Mouse (Mus musculus) megakaryocyte progenitor cell, adult 5-6 weeks (primary cell): Measurements from ENCODE around the gene 9230102O04Rik. TPM values are rescaled to one million over a fixed set of nuclear protein-coding genes. Genes with fewer than 3 reads are reported as not detected.
A peak's percentile ranks its signal among the peaks of the same experiment; 100 is the strongest.

Source experiments
- ATAC-seq: replicated peaks from 2 replicates; pipeline ENCODE4 v1.8.0; 2016; ENCODE audit warnings: mild to moderate bottlenecking, moderate TSS enrichment, inconsistent platforms; ENCODE audit not compliant: poor library complexity
- total RNA-seq, 2 experiments: library from RNA; stranded (forward) in 1 of 2; stranded (reverse) in 1 of 2; fragments of 157-497, 149-512 nt in 1 of 2; fragments of 200-1000 nt in 1 of 2; gene quantifications; 2 replicates each; pipeline versions ENCODE4 v1.2.3 to v1.2.4; 2015 to 2017

The 9230102O04Rik gene
- total RNA-seq (2015): not detected in 2 replicates
- total RNA-seq (2017): not detected in 2 replicates

GRCm38 (mm10) chr2:9888913-9889650 lies at the start of gene 9230102O04Rik:
9230102O04Rik (minus strand) TSS chr2:9889540.
- ATAC-seq: peak; percentile 79

GRCm38 (mm10) chr2:9935965-9936364 lies 46.6 kb upstream of the 9230102O04Rik start:
- ATAC-seq: no peak

- ATAC-seq: no peak
Observed at GRCm38 (mm10) chr2:9926905-9927283, 37.6 kb upstream of the 9230102O04Rik start.

- peak; percentile 60 for ATAC-seq
Observed at GRCm38 (mm10) chr2:9926194-9926904, 37.0 kb upstream of the 9230102O04Rik start.

- no peak for ATAC-seq
Observed at GRCm38 (mm10) chr2:9918691-9919471, 29.5 kb upstream of the 9230102O04Rik start.

GRCm38 (mm10) chr2:9917602-9918001 lies 28.3 kb upstream of the 9230102O04Rik start:
- ATAC-seq: no peak

- ATAC-seq: peak; percentile 68
Observed at GRCm38 (mm10) chr2:9905995-9906394, 16.7 kb upstream of the 9230102O04Rik start.

- peak; percentile 30; the same call in 1 of the 2 replicates for ATAC-seq
Observed at GRCm38 (mm10) chr2:9903854-9904560, 14.7 kb upstream of the 9230102O04Rik start.

GRCm38 (mm10) chr2:9897846-9898245 lies 8.5 kb upstream of the 9230102O04Rik start:
- ATAC-seq: no peak

- 0 out of 2 replicates have a peak, but pooled peaks have one; percentile 23 for ATAC-seq
Observed at GRCm38 (mm10) chr2:9896097-9896770, 6.9 kb upstream of the 9230102O04Rik start.

- ATAC-seq: no peak
Observed at GRCm38 (mm10) chr2:9894836-9895593, 5.7 kb upstream of the 9230102O04Rik start.

GRCm38 (mm10) chr2:9893272-9893953 lies 4.1 kb upstream of the 9230102O04Rik start:
- no peak for ATAC-seq

- no peak for ATAC-seq
Observed at GRCm38 (mm10) chr2:9892541-9892940, 3.2 kb upstream of the 9230102O04Rik start.

GRCm38 (mm10) chr2:9890906-9891305 lies 1.6 kb upstream of the 9230102O04Rik start:
- ATAC-seq: no peak

- ATAC-seq: no peak
Observed at GRCm38 (mm10) chr2:9890251-9890650, 911 bp upstream of the 9230102O04Rik start.

GRCm38 (mm10) chr2:9889651-9890183 lies 377 bp upstream of the 9230102O04Rik start, which contains the start of gene Gata3:
Gata3 (minus strand) TSS chr2:9890034.
- no peak for ATAC-seq

GRCm38 (mm10) chr2:9887636-9888035 lies 1.7 kb downstream of the 9230102O04Rik start:
- ATAC-seq: no peak

GRCm38 (mm10) chr2:9886921-9887610 lies 2.3 kb downstream of the 9230102O04Rik start:
- no peak for ATAC-seq
